Mouse (Mus musculus): ENCODE data around the gene Sult5a1. TPM values are rescaled to one million over a fixed set of nuclear protein-coding genes. Genes with fewer than 3 reads are reported as not detected.

The Sult5a1 gene
- not detected in 2 replicates for polyA plus RNA-seq (2012; ENCODE audit: low replicate concordance)

GRCm38 (mm10) chr8:123157888-123158465 lies at the start of gene Sult5a1:
TSS of gene Sult5a1 (minus strand) at chr8:123158315.

GRCm38 (mm10) chr8:123185566-123186409 lies 27.7 kb upstream of the Sult5a1 start, which contains the start of gene Dpep1:
TSS of gene Dpep1 (plus strand) at chr8:123186242.

GRCm38 (mm10) chr8:123117127-123117731 lies 40.9 kb downstream of the Sult5a1 start, which contains the start of gene Cpne7:
TSS of gene Cpne7 (plus strand) at chr8:123117374.

GRCm38 (mm10) chr8:123101735-123102685 lies 56.1 kb downstream of the Sult5a1 start, which contains the start of gene Rpl13:
TSS of gene Rpl13 (plus strand) at chr8:123102350.

Other genes starting within 250 kb of the Sult5a1 start
- 104 and 115 TPM in 2 replicates for gene Ankrd11, start 116.0 kb downstream of the Sult5a1 start, polyA plus RNA-seq (2012; ENCODE audit: low replicate concordance)
- gene Spg7, start 95.4 kb downstream of the Sult5a1 start, polyA plus RNA-seq (2012; ENCODE audit: low replicate concordance), result 36.3 and 52.6 TPM in 2 replicates
- gene Rpl13, start 56.0 kb downstream of the Sult5a1 start, polyA plus RNA-seq (2012; ENCODE audit: low replicate concordance), result 1,950 and 2,595 TPM in 2 replicates
- 0.67 and 1.0 TPM in 2 replicates for gene Cpne7, start 40.9 kb downstream of the Sult5a1 start, polyA plus RNA-seq (2012; ENCODE audit: low replicate concordance)
- gene Dpep1, start 27.9 kb upstream of the Sult5a1 start, polyA plus RNA-seq (2012; ENCODE audit: low replicate concordance), result not detected in 2 replicates
- 12.2 and 40.3 TPM in 2 replicates for gene Chmp1a, start 54.4 kb upstream of the Sult5a1 start, polyA plus RNA-seq (2012; ENCODE audit: low replicate concordance)
- gene Spata33, start 54.5 kb upstream of the Sult5a1 start, polyA plus RNA-seq (2012; ENCODE audit: low replicate concordance), result 0.13 TPM in 1 of 2 replicates, not detected in the other
- gene Cdk10, start 66.5 kb upstream of the Sult5a1 start, polyA plus RNA-seq (2012; ENCODE audit: low replicate concordance), result 83.3 and 109 TPM in 2 replicates
- gene Spata2l, start 77.9 kb upstream of the Sult5a1 start, polyA plus RNA-seq (2012; ENCODE audit: low replicate concordance), result 1.6 and 4.9 TPM in 2 replicates
- 17.4 and 19.2 TPM in 2 replicates for gene Zfp276, start 95.9 kb upstream of the Sult5a1 start, polyA plus RNA-seq (2012; ENCODE audit: low replicate concordance)
- gene Vps9d1, start 96.0 kb upstream of the Sult5a1 start, polyA plus RNA-seq (2012; ENCODE audit: low replicate concordance), result 114 and 146 TPM in 2 replicates
- gene Fanca, start 160.3 kb upstream of the Sult5a1 start, polyA plus RNA-seq (2012; ENCODE audit: low replicate concordance), result 59.7 and 102 TPM in 2 replicates
- 11.3 and 11.8 TPM in 2 replicates for gene Spire2, start 174.4 kb upstream of the Sult5a1 start, polyA plus RNA-seq (2012; ENCODE audit: low replicate concordance)
- 70.8 and 102 TPM in 2 replicates for gene Tcf25, start 215.4 kb upstream of the Sult5a1 start, polyA plus RNA-seq (2012; ENCODE audit: low replicate concordance)
- gene Mc1r, start 248.8 kb upstream of the Sult5a1 start, polyA plus RNA-seq (2012; ENCODE audit: low replicate concordance), result 0.08 TPM in 1 of 2 replicates, not detected in the other